Mouse (Mus musculus) lung, adult 2 months (tissue): ENCODE data around the gene Gm40193.

Source experiments
- CTCF ChIP-seq: fragments of 200-500 bp; IDR thresholded peaks from 2 replicates; pipeline ENCODE4 v1.5.1; 2011; ENCODE audit warnings: mild to moderate bottlenecking, low read length, control low read depth; ENCODE audit not compliant: insufficient read depth
- POLR2A ChIP-seq: fragments of 200-500 bp; IDR thresholded peaks from 2 replicates; pipeline ENCODE4 v1.6.1; 2011; ENCODE audit warnings: low read depth, mild to moderate bottlenecking, control low read depth, low read length, borderline replicate concordance; ENCODE audit errors: extremely low read depth

GRCm38 (mm10) chr11:70562995-70563469 lies 30.3 kb upstream of the Gm40193 start:
- TF ChIP-seq POLR2A (no peak), CTCF (no peak)
